In the genomic region with DNA sequence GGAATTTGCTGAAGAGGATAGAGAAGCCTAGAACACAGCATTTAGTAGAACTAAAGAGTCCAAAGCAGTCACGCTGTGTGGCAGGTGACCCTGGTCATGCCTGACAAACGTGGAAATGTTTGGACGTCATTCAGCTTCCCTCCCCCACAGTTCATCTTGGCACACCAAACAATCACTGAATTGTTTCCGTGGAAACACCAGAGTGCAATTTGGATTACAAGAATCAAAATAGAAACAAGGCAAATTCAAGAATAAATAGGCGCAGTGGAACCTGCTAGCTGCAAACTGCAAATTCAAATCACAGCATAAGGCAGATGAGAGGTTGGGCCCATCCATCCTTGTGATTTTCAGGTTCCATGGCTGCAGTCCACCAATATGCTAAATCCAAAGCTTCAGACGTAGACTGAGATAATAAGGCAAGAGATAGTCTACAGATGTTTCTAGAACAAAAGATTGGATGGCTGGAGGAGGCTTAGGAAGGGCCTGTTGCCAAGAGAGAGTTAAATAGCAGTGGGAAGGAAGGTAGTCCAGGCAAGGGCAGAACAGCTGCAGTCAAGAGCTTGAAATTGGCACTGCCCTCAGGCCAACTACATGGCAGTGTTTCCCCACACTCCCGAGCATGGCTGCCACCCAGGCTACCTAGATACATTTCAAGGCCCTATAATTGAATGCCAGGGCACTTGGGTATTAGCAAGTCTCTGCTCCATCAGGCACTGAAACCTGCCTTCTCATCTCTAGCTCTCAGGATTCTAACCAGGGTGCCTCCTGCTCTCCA, we compare ENCODE assay signal across 10 mouse cellular contexts. TPM values are rescaled to one million over a fixed set of nuclear protein-coding genes. Genes with fewer than 3 reads are reported as not detected.
DNase-seq lines count a peak whose midpoint lies in the region; ATAC-seq and TF ChIP-seq lines count a peak whose summit lies in the region.
"Had no signal": no experiment of that assay in that cellular context is flagged by ENCODE, and none has a peak within 500 bp of the region (broad histone marks: within the 10 kb centered on the region; RNA-seq: fewer than 3 reads in every experiment).

No protein-coding gene starts in this region.

- no peak overlapping the region for H3K4me3 ChIP-seq in midbrain, postnatal 0 days (ENCODE audit: low read depth, low read length)

- no peaks in the 10 kb centered on the region for H3K27me3 ChIP-seq in midbrain, postnatal 0 days (ENCODE audit: insufficient read depth, low read length)

- no peak for ATAC-seq in midbrain, postnatal 0 days (ENCODE audit: low FRiP score)
- no peak for ATAC-seq in inflammation-experienced regulatory T-cells, adult 6 months

- no peaks in the 10 kb centered on the region; the same call in 1 of the 2 replicates for H3K4me1 ChIP-seq in midbrain, postnatal 0 days (ENCODE audit: insufficient read depth, low read length)

- peak; percentile 70 for DNase-seq in gastrocnemius, adult 18-20 months (ENCODE audit: low spot score)
- DNase-seq in gastrocnemius, postnatal 4 days (ENCODE audit: low spot score in 2 of 2), result no peak
- DNase-seq in adrenal gland, postnatal 10 days, result peak; percentile 45
- DNase-seq in frontal cortex, adult 2 months (ENCODE audit: extremely low spot score in 1 of 2, low spot score in 1 of 2), result peak; percentile 74 to 81
- DNase-seq in layer of hippocampus, adult 11-12 months (ENCODE audit: low spot score), result peak; percentile 78
- DNase-seq in midbrain, postnatal 0 days (ENCODE audit: low spot score), result peak; percentile 61
- DNase-seq in thymus, postnatal 10 days (ENCODE audit: low spot score in 2 of 2), result no peak

- 0 out of 2 replicates have a peak, but pooled peaks cover 3% of the 10 kb centered on the region for H3K36me3 ChIP-seq in midbrain, postnatal 0 days (ENCODE audit: insufficient read depth, low read length)

- H3K4me2 ChIP-seq in midbrain, postnatal 0 days (ENCODE audit: low read depth, low read length, poor library complexity, severe bottlenecking), result no peak overlapping the region

- H3K27ac ChIP-seq in midbrain, postnatal 0 days (ENCODE audit: low read depth, low read length), result peak overlapping the region; percentile 67

- H3K9me3 ChIP-seq in midbrain, postnatal 0 days (ENCODE audit: low read length), result no peaks in the 10 kb centered on the region

- WGBS in midbrain, postnatal 0 days, result 30% methylated on average over 7 of the region's 7 CpGs

- H3K9ac ChIP-seq in midbrain, postnatal 0 days (replicated peaks; ENCODE audit: low read length, poor library complexity, severe bottlenecking), result no peak overlapping the region

- TF ChIP-seq CTCF in midbrain, postnatal 0 days (IDR thresholded peaks at IDR 0.05), result no peak

RNA-seq across cellular contexts. Expression of gene 1700102P08Rik, which starts 8.8 kb away (rescaled TPM):
- 1 to 10 TPM in 1 of 2 experiments, under 1 TPM in 1; 0.85 to 1.4 TPM for total RNA-seq in gastrocnemius, adult 18-20 months (2021)
- total RNA-seq in gastrocnemius, postnatal 4 days (2021), result 1 to 10 TPM in 1 of 2 experiments, under 1 TPM in 1; 0.57 to 1.2 TPM
- 1 to 10 TPM in 1 of 2 experiments, under 1 TPM in 1; 0.63 to 1.4 TPM for total RNA-seq in adrenal gland, postnatal 10 days (2021)
- polyA plus RNA-seq in frontal cortex, adult 2 months (2012; rRNA removed), result 1.5 and 1.6 TPM in 2 replicates
- total RNA-seq in midbrain, postnatal 0 days (2014; rRNA removed), result 2.1 and 3.0 TPM in 2 replicates
- 0.99 and 1.4 TPM in 2 replicates for polyA plus RNA-seq in midbrain, postnatal 0 days (2015; fragmentation: Nextera tagmentation; extraction: Ambion mirVana)
- polyA plus RNA-seq in inflammation-experienced regulatory T-cells, adult 6 months (2017; shearing (Covaris generic)), result 1 to 10 TPM in 2 of 3 experiments, under 1 TPM in 1; 0.78 to 2.2 (median 1.0) TPM

RNA-seq across cellular contexts. Expression of gene Ccdc36, which starts 26.9 kb away (rescaled TPM):
- not detected for total RNA-seq in gastrocnemius, adult 18-20 months (2021)
- under 1 TPM; 0.21 to 0.25 TPM for total RNA-seq in gastrocnemius, postnatal 4 days (2021)
- total RNA-seq in adrenal gland, postnatal 10 days (2021), result not detected
- polyA plus RNA-seq in frontal cortex, adult 2 months (2012; rRNA removed), result 0.86 and 0.98 TPM in 2 replicates
- 1.5 and 2.0 TPM in 2 replicates for total RNA-seq in midbrain, postnatal 0 days (2014; rRNA removed)
- 1.9 TPM in 2 replicates for polyA plus RNA-seq in midbrain, postnatal 0 days (2015; fragmentation: Nextera tagmentation; extraction: Ambion mirVana)
- not detected for polyA plus RNA-seq in inflammation-experienced regulatory T-cells, adult 6 months (2017; shearing (Covaris generic))
- total RNA-seq: neutrophil, adult 5-6 weeks had no signal

RNA-seq across cellular contexts. Expression of gene BC048562, which starts 34.9 kb away (rescaled TPM):
- total RNA-seq in gastrocnemius, adult 18-20 months (2021), result not detected
- not detected for total RNA-seq in gastrocnemius, postnatal 4 days (2021)
- not detected for total RNA-seq in adrenal gland, postnatal 10 days (2021)
- polyA plus RNA-seq in frontal cortex, adult 2 months (2012; rRNA removed), result not detected in 2 replicates
- not detected in 2 replicates for total RNA-seq in midbrain, postnatal 0 days (2014; rRNA removed)
- polyA plus RNA-seq in midbrain, postnatal 0 days (2015; fragmentation: Nextera tagmentation; extraction: Ambion mirVana), result not detected in 2 replicates
- not detected for polyA plus RNA-seq in inflammation-experienced regulatory T-cells, adult 6 months (2017; shearing (Covaris generic))
- total RNA-seq: neutrophil, adult 5-6 weeks had no signal
- polyA plus RNA-seq: limb, embryonic 11.5 days had no signal

RNA-seq across cellular contexts. Expression of gene Usp4, which starts 53.7 kb away (rescaled TPM):
- total RNA-seq in gastrocnemius, adult 18-20 months (2021), result 10 to 100 TPM; 81.6 to 89.2 TPM
- 10 to 100 TPM; 77.2 to 93.2 TPM for total RNA-seq in gastrocnemius, postnatal 4 days (2021)
- 100 to 1,000 TPM; 101 to 111 TPM for total RNA-seq in adrenal gland, postnatal 10 days (2021)
- polyA plus RNA-seq in frontal cortex, adult 2 months (2012; rRNA removed), result 116 and 128 TPM in 2 replicates
- 114 and 132 TPM in 2 replicates for total RNA-seq in midbrain, postnatal 0 days (2014; rRNA removed)
- polyA plus RNA-seq in midbrain, postnatal 0 days (2015; fragmentation: Nextera tagmentation; extraction: Ambion mirVana), result 102 and 106 TPM in 2 replicates
- 100 to 1,000 TPM in 2 of 3 experiments, 10 to 100 TPM in 1; 91.3 to 131 (median 111) TPM for polyA plus RNA-seq in inflammation-experienced regulatory T-cells, adult 6 months (2017; shearing (Covaris generic))

RNA-seq across cellular contexts. Expression of gene Ccdc71, which starts 59.0 kb away (rescaled TPM):
- total RNA-seq in gastrocnemius, adult 18-20 months (2021), result 10 to 100 TPM; 14.4 to 15.2 TPM
- 10 to 100 TPM; 27.0 to 31.3 TPM for total RNA-seq in gastrocnemius, postnatal 4 days (2021)
- total RNA-seq in adrenal gland, postnatal 10 days (2021), result 10 to 100 TPM; 39.3 to 43.6 TPM
- 22.3 and 22.6 TPM in 2 replicates for polyA plus RNA-seq in frontal cortex, adult 2 months (2012; rRNA removed)
- 37.3 and 39.8 TPM in 2 replicates for total RNA-seq in midbrain, postnatal 0 days (2014; rRNA removed)
- 56.8 and 61.2 TPM in 2 replicates for polyA plus RNA-seq in midbrain, postnatal 0 days (2015; fragmentation: Nextera tagmentation; extraction: Ambion mirVana)
- 10 to 100 TPM; 22.9 to 28.1 (median 27.5) TPM for polyA plus RNA-seq in inflammation-experienced regulatory T-cells, adult 6 months (2017; shearing (Covaris generic))

Comparison
In these comparisons a context has a peak if more than half of its experiments do, and no peak if none do; other contexts are left out.
1. DNase-seq: peak in gastrocnemius, adult 18-20 months (single experiment), adrenal gland, postnatal 10 days (single experiment), frontal cortex, adult 2 months (2 of 2), layer of hippocampus, adult 11-12 months (single experiment) and midbrain, postnatal 0 days (single experiment); none in gastrocnemius, postnatal 4 days (0 of 2) and thymus, postnatal 10 days (0 of 2).